Mouse (Mus musculus) CH12.LX (cell line): ENCODE measurements around the gene Zfp786. TPM values are rescaled to one million over a fixed set of nuclear protein-coding genes. Genes with fewer than 3 reads are reported as not detected.

ENCODE experiments used
- DNase-seq: peaks from one replicate; pipeline ENCODE4 v3.0.0-alpha.2; 2013; ENCODE audit errors: extremely low read depth
- H3K27ac ChIP-seq: 2 replicates; pipeline ENCODE4 v1.5.1; 2012; ENCODE audit warnings: low read depth, mild to moderate bottlenecking, control low read depth, moderate library complexity; ENCODE audit not compliant: insufficient read depth
- H3K27me3 ChIP-seq: replicated peaks from 2 replicates; pipeline ENCODE3; 2012; ENCODE audit warnings: inconsistent platforms
- H3K36me3 ChIP-seq, 2 experiments: replicated peaks in 1 of 2; 2 replicates each; pipeline versions ENCODE3 to v1.6.1; 2012; ENCODE audit warnings: inconsistent platforms in 1 of 2, low read length in 1 of 2, mild to moderate bottlenecking in 1 of 2, mixed read lengths in 1 of 2, moderate library complexity in 1 of 2; ENCODE audit not compliant: control insufficient read depth in 1 of 2, insufficient read depth in 1 of 2
- H3K4me1 ChIP-seq, 2 experiments: 2 replicates each; pipeline ENCODE4 v1.6.1; 2012; ENCODE audit warnings: inconsistent platforms in 1 of 2, moderate library complexity in 1 of 2; ENCODE audit not compliant: insufficient read depth in 2 of 2, control insufficient read depth in 1 of 2
- H3K4me2 ChIP-seq: 2 replicates; pipeline ENCODE4 v1.6.1; 2012; ENCODE audit warnings: low read depth, mild to moderate bottlenecking, control low read depth; ENCODE audit not compliant: poor library complexity, insufficient read depth, severe bottlenecking
- H3K4me3 ChIP-seq, 3 experiments: fragments of 150-350 bp in 1 of 3; sonication (generic) in 1 of 3; replicated peaks in 1 of 3; 2 replicates each; pipeline versions ENCODE3 to v1.5.1; 2011 to 2012; ENCODE audit warnings: low read depth in 2 of 3, low read length in 2 of 3, mild to moderate bottlenecking in 2 of 3, moderate library complexity in 2 of 3, control low read depth in 1 of 3, improper control_type of control experiment in 1 of 3, inconsistent platforms in 1 of 3, mixed read lengths in 1 of 3; ENCODE audit not compliant: poor library complexity in 1 of 3
- H3K79me2 ChIP-seq: replicated peaks from 2 replicates; pipeline ENCODE4 v1.6.1; 2012; ENCODE audit warnings: mild to moderate bottlenecking, moderate library complexity; ENCODE audit not compliant: control insufficient read depth, poor library complexity, insufficient read depth, severe bottlenecking; ENCODE audit errors: extremely low read depth
- H3K9ac ChIP-seq: 2 replicates; pipeline ENCODE4 v1.6.1; 2012; ENCODE audit warnings: low read depth, mild to moderate bottlenecking, control low read depth, moderate library complexity; ENCODE audit not compliant: insufficient read depth
- H3K9me3 ChIP-seq: replicated peaks from 2 replicates; pipeline ENCODE3; 2012; ENCODE audit warnings: low read length, inconsistent platforms, mixed read lengths
- BHLHE40 ChIP-seq: IDR thresholded peaks from 2 replicates; pipeline ENCODE4 v1.6.1; 2011; ENCODE audit warnings: mild to moderate bottlenecking, low read depth, low read length, improper control_type of control experiment
- CHD1 ChIP-seq: IDR thresholded peaks from 2 replicates; pipeline ENCODE4 v1.6.1; 2012; ENCODE audit warnings: low read depth, low read length, improper control_type of control experiment, inconsistent platforms
- CHD2 ChIP-seq: IDR thresholded peaks from 2 replicates; pipeline ENCODE4 v1.6.1; 2011; ENCODE audit warnings: low read length, improper control_type of control experiment
- E2F4 ChIP-seq: IDR thresholded peaks from 2 replicates; pipeline ENCODE4 v1.6.1; 2011; ENCODE audit warnings: low read depth, low read length, improper control_type of control experiment; ENCODE audit not compliant: insufficient replicate concordance
- EP300 ChIP-seq: IDR thresholded peaks from 2 replicates; pipeline ENCODE4 v1.6.1; 2011; ENCODE audit warnings: low read length, improper control_type of control experiment
- HCFC1 ChIP-seq: IDR thresholded peaks from 2 replicates; pipeline ENCODE4 v1.6.1; 2012; ENCODE audit warnings: low read depth, mild to moderate bottlenecking, inconsistent platforms, low read length, improper control_type of control experiment
- IRF4 ChIP-seq: IDR thresholded peaks from 2 replicates; pipeline ENCODE4 v1.6.1; 2014; ENCODE audit warnings: low read depth, mild to moderate bottlenecking, inconsistent platforms, low read length, improper control_type of control experiment
- JUN ChIP-seq: IDR thresholded peaks from 2 replicates; pipeline ENCODE4 v1.6.1; 2011; ENCODE audit warnings: low read depth, mild to moderate bottlenecking, low read length, improper control_type of control experiment, moderate library complexity; ENCODE audit not compliant: insufficient read depth
- JUND ChIP-seq: conservative IDR thresholded peaks from 2 replicates; pipeline ENCODE4 v1.6.1; 2011; ENCODE audit warnings: low read depth, low read length, improper control_type of control experiment
- KAT2A ChIP-seq: IDR thresholded peaks from 2 replicates; pipeline ENCODE4 v1.6.1; 2012; ENCODE audit warnings: low read length, improper control_type of control experiment, inconsistent platforms; ENCODE audit not compliant: insufficient replicate concordance
- MAFK ChIP-seq: IDR thresholded peaks from 2 replicates; pipeline ENCODE4 v1.6.1; 2011; ENCODE audit warnings: low read length, improper control_type of control experiment; ENCODE audit not compliant: insufficient replicate concordance
- MAX ChIP-seq: IDR thresholded peaks from 2 replicates; pipeline ENCODE4 v1.6.1; 2011; ENCODE audit warnings: low read length, improper control_type of control experiment
- MAZ ChIP-seq: IDR thresholded peaks from 2 replicates; pipeline ENCODE4 v1.6.1; 2012; ENCODE audit warnings: low read depth, mild to moderate bottlenecking, inconsistent platforms, low read length, improper control_type of control experiment, moderate library complexity
- MYC ChIP-seq: IDR thresholded peaks from 2 replicates; pipeline ENCODE4 v1.6.1; 2011; ENCODE audit warnings: low read depth, mild to moderate bottlenecking, improper control_type of control experiment, low read length
- NRF1 ChIP-seq: IDR thresholded peaks from 2 replicates; pipeline ENCODE4 v1.6.1; 2014; ENCODE audit warnings: low read depth, mild to moderate bottlenecking, inconsistent platforms, low read length, improper control_type of control experiment, moderate library complexity
- PAX5 ChIP-seq: IDR thresholded peaks from 2 replicates; pipeline ENCODE4 v1.6.1; 2012; ENCODE audit warnings: low read length, inconsistent platforms, mixed read lengths
- POLR2A ChIP-seq: IDR thresholded peaks from 2 replicates; pipeline ENCODE4 v1.6.1; 2011; ENCODE audit warnings: low read depth, mild to moderate bottlenecking, improper control_type of control experiment, low read length
- RAD21 ChIP-seq: IDR thresholded peaks from 2 replicates; pipeline ENCODE4 v1.6.1; 2011; ENCODE audit warnings: low read depth, mild to moderate bottlenecking, low read length, improper control_type of control experiment, moderate library complexity
- RCOR1 ChIP-seq: conservative IDR thresholded peaks from 2 replicates; pipeline ENCODE4 v1.6.1; 2012; ENCODE audit warnings: low read depth, mild to moderate bottlenecking, inconsistent platforms, low read length, improper control_type of control experiment
- TBP ChIP-seq: conservative IDR thresholded peaks from 2 replicates; pipeline ENCODE4 v1.6.1; 2011; ENCODE audit warnings: low read depth, low read length, improper control_type of control experiment
- USF1 ChIP-seq: IDR thresholded peaks from 2 replicates; pipeline ENCODE4 v1.6.1; 2014; ENCODE audit warnings: low read depth, mild to moderate bottlenecking, inconsistent platforms, low read length, improper control_type of control experiment
- USF2 ChIP-seq: conservative IDR thresholded peaks from 2 replicates; pipeline ENCODE4 v1.6.1; 2011; ENCODE audit warnings: low read depth, low read length, improper control_type of control experiment
- ZC3H11A ChIP-seq: IDR thresholded peaks from 2 replicates; pipeline ENCODE4 v1.6.1; 2012; ENCODE audit warnings: low read depth, mild to moderate bottlenecking, inconsistent platforms, low read length, improper control_type of control experiment
- ZKSCAN1 ChIP-seq: IDR thresholded peaks from 2 replicates; pipeline ENCODE4 v1.6.1; 2012; ENCODE audit warnings: low read depth, inconsistent platforms, low read length, improper control_type of control experiment, borderline replicate concordance
- ZNF384 ChIP-seq: IDR thresholded peaks from 2 replicates; pipeline ENCODE4 v1.6.1; 2012; ENCODE audit warnings: low read depth, low read length, improper control_type of control experiment, inconsistent platforms
- dilution Hi-C: fragments of 300-500 bp; cut with MboI; formaldehyde crosslinking; loops from 2 replicates; pipeline ENCODE4 v1.14.3; 2020; ENCODE audit warnings: low sequenced_read_pairs; ENCODE audit not compliant: extremely low pct_unique_long_range_greater_than_20kb, extremely low pct_ligation_motif_present
- in situ Hi-C: fragments of 300-500 bp; cut with MboI; formaldehyde crosslinking; loops from 3 replicates; pipeline ENCODE4 v1.14.3; 2019; ENCODE audit warnings: low sequenced_read_pairs, low pct_ligation_motif_present, low pct_unique_long_range_greater_than_20kb, mixed read lengths
- polyA plus RNA-seq: library from polyadenylated mRNA; unstranded; fragments of >175 nt; gene quantifications from 2 replicates; pipeline ENCODE4 v1.2.1, GENCODE M21; 2012; ENCODE audit warnings: low read depth; ENCODE audit not compliant: insufficient read length
- total RNA-seq, 2 experiments: library from RNA; depleted of rRNA; stranded (reverse); fragments of 300-350 nt in 1 of 2; fragments of >200 nt in 1 of 2; gene quantifications; 2 replicates each; pipeline ENCODE4 v1.2.3; 2012 to 2014

The Zfp786 gene
- total and polyA plus RNA-seq, 3 experiments: 0.30 to 0.89 (median 0.40) TPM

DNA sequence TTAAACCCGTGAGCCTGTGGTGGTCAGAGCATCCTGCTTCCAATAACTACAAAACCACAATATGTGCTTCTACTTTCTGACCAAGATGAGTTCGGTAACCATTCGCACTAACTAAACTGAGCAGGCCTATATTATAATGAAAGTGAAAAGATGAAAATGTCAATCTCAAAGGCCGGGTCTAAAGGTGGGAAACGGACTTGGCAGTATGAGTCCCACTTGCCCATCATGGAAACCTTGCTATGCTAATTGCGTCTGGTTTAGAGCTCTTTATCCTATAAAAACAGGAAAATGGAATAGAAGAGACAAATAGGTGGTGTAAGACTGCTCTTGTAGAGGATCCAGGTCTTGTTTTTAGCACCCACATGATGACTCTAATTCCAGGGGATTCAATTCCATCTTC lies 8.9 kb downstream of the Zfp786 start:
- H3K36me3 ChIP-seq: peaks cover 0 to 5% of the 10 kb centered on the region in 2 experiments
- H3K27ac ChIP-seq: no peak overlapping the region
- H3K9ac ChIP-seq: no peak overlapping the region
- no peaks in the 10 kb centered on the region for H3K9me3 ChIP-seq
- no peak overlapping the region for H3K4me3 ChIP-seq
- no peak for TF ChIP-seq USF2
- no peak for TF ChIP-seq ZC3H11A
- no peak for TF ChIP-seq CHD1
- TF ChIP-seq USF1: no peak
- TF ChIP-seq MAFK: no peak
- TF ChIP-seq RCOR1: no peak
- TF ChIP-seq MAX: no peak
- no peak for TF ChIP-seq MAZ
- DNase-seq: no peak
- in situ Hi-C loops (no loop called here), dilution Hi-C loops (no loop called here)
- no peak overlapping the region for H3K4me2 ChIP-seq
- H3K4me1 ChIP-seq: no peaks in the 10 kb centered on the region
- no peaks in the 10 kb centered on the region for H3K27me3 ChIP-seq
- no peaks in the 10 kb centered on the region for H3K79me2 ChIP-seq

DNA sequence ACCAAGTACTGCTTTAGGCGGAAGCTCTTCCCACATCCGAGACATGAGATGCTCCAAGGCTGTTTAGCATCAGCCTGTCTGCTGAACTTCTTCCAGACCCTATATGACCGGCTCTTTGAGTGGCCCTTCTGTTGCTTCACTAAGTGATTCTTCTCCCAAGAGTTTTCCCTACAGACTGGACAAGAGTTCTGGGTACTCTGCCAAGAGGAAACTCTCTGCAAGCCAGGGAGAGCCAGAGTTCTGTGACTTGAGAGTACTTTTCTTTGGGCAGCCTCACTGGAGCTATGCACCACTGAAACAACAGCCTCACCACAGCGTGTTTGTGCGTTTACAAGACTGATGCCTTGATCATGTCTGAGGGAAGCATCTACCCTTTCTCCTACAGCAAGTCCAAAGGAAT lies 9.4 kb downstream of the Zfp786 start:
- no peaks in the 10 kb centered on the region for H3K79me2 ChIP-seq

More for the DNA sequence above, 9.4 kb downstream of the Zfp786 start:
- Histone ChIP-seq H3K27me3 (no peaks in the 10 kb centered on the region), H3K9ac (no peak overlapping the region), H3K27ac (no peak overlapping the region), H3K4me3 (no peak overlapping the region), H3K9me3 (no peaks in the 10 kb centered on the region), H3K4me1 (no peaks in the 10 kb centered on the region)
- in situ Hi-C loops (no loop called here), dilution Hi-C loops (no loop called here)
- TF ChIP-seq ZC3H11A (no peak), IRF4 (no peak), TBP (no peak), KAT2A (no peak), MAFK (no peak), JUND (no peak), ZKSCAN1 (no peak), EP300 (no peak), CHD2 (no peak), ZNF384 (no peak), HCFC1 (no peak), E2F4 (no peak), BHLHE40 (no peak), PAX5 (no peak), RAD21 (no peak), MYC (no peak), JUN (no peak), CHD1 (no peak), POLR2A (no peak), NRF1 (no peak)
- TF ChIP-seq, all 38 proteins: peak for 0
- Histone ChIP-seq H3K36me3 (peaks cover 0 to 5% of the 10 kb centered on the region in 2 experiments), H3K4me2 (no peak overlapping the region)
- no peak for DNase-seq
